Mouse (Mus musculus) T-helper 1 cell (primary cell): Measurements from ENCODE around the gene Elk3.
"Not testable (repeated sequence)": the region's sequence is repeated elsewhere in the genome, so short reads cannot be mapped to it uniquely, and the experiment has no call there.

Experiments used
- in situ Hi-C: fragments of 300-600 bp; cut with MboI, MseI; formaldehyde crosslinking; loops from one replicate; pipeline ENCODE4 v1.15.1; 2025; ENCODE audit warnings: high pct_unique_total_duplicates

Gene Elk3

GRCm38 (mm10) chr10:93310721-93311411 lies at the start of gene Elk3:
Gene Elk3 (minus strand): TSS chr10:93311135.
- in situ Hi-C loops, result no loop called here

GRCm38 (mm10) chr10:93360623-93361022 lies 49.7 kb upstream of the Elk3 start:
- in situ Hi-C loops, result no loop called here

- in situ Hi-C loops, result not testable (repeated sequence)
These were observed 49.3 kb upstream of the Elk3 start for GRCm38 (mm10) chr10:93360190-93360589.

- in situ Hi-C loops, result no loop called here
These were observed 48.5 kb upstream of the Elk3 start for GRCm38 (mm10) chr10:93359339-93359863.

GRCm38 (mm10) chr10:93358878-93359277 lies 47.9 kb upstream of the Elk3 start:
- in situ Hi-C loops, result no loop called here

- in situ Hi-C loops, result no loop called here
These were observed 46.2 kb upstream of the Elk3 start for GRCm38 (mm10) chr10:93357162-93357561.

GRCm38 (mm10) chr10:93356122-93356521 lies 45.2 kb upstream of the Elk3 start:
- in situ Hi-C loops, result no loop called here

- in situ Hi-C loops, result no loop called here
These were observed 44.5 kb upstream of the Elk3 start for GRCm38 (mm10) chr10:93355276-93355927.

GRCm38 (mm10) chr10:93353545-93354326 lies 42.8 kb upstream of the Elk3 start:
- in situ Hi-C loops, result no loop called here

- in situ Hi-C loops, result loop anchor here (5.0 kb wide), 2 partner anchors 46 to 166 kb away; no protein-coding TSS in a partner anchor
These were observed 37.1 kb upstream of the Elk3 start for GRCm38 (mm10) chr10:93347918-93348505.

GRCm38 (mm10) chr10:93347387-93347786 lies 36.5 kb upstream of the Elk3 start:
- in situ Hi-C loops, result loop anchor here (5.0 kb wide), 2 partner anchors 45 to 165 kb away; no protein-coding TSS in a partner anchor

- in situ Hi-C loops, result loop anchor here (5.0 kb wide), 2 partner anchors 44 to 164 kb away; no protein-coding TSS in a partner anchor
These were observed 35.4 kb upstream of the Elk3 start for GRCm38 (mm10) chr10:93346208-93346936.

- in situ Hi-C loops, result loop anchor here (5.0 kb wide), 2 partner anchors 43 to 163 kb away; no protein-coding TSS in a partner anchor
These were observed 34.6 kb upstream of the Elk3 start for GRCm38 (mm10) chr10:93345497-93345896.

GRCm38 (mm10) chr10:93343469-93343868 lies 32.5 kb upstream of the Elk3 start:
- in situ Hi-C loops, result no loop called here

- in situ Hi-C loops, result no loop called here
These were observed 32.1 kb upstream of the Elk3 start for GRCm38 (mm10) chr10:93342986-93343385.

- in situ Hi-C loops, result no loop called here
These were observed 27.6 kb upstream of the Elk3 start for GRCm38 (mm10) chr10:93338526-93338925.

GRCm38 (mm10) chr10:93336462-93336931 lies 25.6 kb upstream of the Elk3 start:
- in situ Hi-C loops, result no loop called here

GRCm38 (mm10) chr10:93335828-93336461 lies 25.0 kb upstream of the Elk3 start:
- in situ Hi-C loops, result no loop called here

- in situ Hi-C loops, result no loop called here
These were observed 24.1 kb upstream of the Elk3 start for GRCm38 (mm10) chr10:93335001-93335400.

- in situ Hi-C loops, result no loop called here
These were observed 22.3 kb upstream of the Elk3 start for GRCm38 (mm10) chr10:93333239-93333638.
